Mouse (Mus musculus) duodenum, adult 2 months (tissue): ENCODE results near the gene Bckdha. TPM values are rescaled to one million over a fixed set of nuclear protein-coding genes. Genes with fewer than 3 reads are reported as not detected.

Source experiments
- polyA plus RNA-seq: library from polyadenylated mRNA; depleted of rRNA; stranded (reverse); fragments of >200 nt; gene quantifications from 2 replicates; pipeline ENCODE4 v1.2.3, GENCODE M21; 2012; ENCODE audit warnings: low replicate concordance; rRNA removed

The Bckdha gene
- polyA plus RNA-seq: 116 and 127 TPM in 2 replicates

DNA sequence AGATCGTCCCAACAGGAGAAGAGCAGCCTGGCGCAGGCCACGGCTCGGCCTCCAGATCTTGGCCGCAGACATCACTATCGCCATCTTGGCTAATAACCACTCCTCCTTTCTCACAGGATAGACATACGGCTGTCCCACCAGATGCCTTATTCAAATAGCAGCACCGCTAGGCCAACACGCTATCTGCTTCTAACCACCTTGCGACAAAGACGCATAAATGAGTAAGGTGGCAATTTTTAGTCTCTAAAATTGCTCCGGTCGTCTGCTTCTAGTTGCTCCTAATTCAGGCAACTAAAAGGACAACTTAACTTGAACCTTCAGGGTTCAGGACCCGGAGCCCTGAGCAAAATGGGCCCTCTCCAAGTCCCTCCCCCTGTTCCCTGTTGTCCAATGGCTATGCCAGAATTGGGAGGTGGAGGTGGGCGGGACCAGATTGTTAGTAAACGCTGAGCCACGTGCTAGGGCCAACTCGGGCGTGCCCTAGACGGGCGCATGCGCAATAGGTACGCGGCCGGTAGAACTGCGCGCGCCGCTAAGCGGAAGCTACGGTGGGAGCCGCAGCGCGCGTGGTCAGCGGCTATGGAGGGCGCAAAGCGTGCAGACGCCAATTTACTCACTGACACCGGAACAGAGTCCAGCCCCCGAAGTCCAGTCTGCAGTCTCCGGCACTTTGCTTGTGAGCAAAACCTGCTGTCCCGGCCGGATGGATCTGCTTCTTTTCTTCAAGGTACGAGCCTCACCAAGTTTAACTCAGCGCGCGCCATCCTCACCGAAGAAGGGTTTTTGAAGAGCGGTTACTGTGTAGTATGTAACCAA, at the start of gene Bckdha, which contains the start of gene Exosc5:
Gene Bckdha, minus strand, starts transcription at position 325 of the 816 bp plus-strand sequence.
Gene Exosc5, plus strand, starts transcription at position 508 of the 816 bp plus-strand sequence.

DNA sequence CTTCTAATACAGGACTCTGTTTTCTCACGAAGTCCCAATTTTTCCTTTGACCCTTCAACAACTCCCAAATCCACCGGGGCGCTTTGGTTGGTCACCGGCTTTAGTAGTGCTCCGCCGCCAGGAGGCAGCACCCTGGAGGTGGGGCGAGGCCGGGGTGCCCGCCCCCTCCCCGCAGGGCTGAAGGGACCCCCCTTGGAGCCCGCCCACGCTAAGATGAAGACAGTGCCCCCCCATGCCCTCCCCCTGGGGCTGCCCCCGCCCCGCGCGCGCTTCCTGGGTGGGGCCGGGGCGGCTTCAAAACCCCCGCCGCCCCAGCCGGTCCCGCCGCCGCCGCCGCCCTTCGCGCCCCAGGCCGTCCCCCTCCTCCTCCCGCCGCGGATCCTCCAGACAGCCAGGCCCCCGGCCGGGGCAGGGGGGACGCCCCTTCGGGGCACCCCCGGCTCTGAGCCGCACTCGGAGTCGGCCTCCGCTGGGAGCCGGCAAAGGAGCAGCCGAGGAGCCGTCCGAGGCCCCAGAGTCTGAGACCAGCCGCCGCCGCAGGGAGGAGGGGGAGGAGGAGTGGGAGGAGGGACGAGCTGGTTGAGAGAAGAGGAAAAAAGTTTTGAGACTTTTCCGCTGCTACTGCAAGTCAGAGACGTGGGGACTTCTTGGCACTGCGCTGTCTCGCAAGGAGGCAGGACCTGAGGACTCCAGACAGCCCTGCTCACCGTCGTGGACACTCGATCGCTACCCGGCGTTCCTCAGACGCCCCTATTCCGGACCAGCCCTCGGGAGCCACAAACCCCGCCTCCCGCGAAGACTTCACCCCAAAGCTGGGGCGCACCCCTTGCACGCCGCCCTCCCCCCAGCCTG, 28.1 kb upstream of the Bckdha start, which contains the start of gene Tgfb1:
Gene Tgfb1, plus strand, starts transcription at position 323 of the 852 bp plus-strand sequence.

DNA sequence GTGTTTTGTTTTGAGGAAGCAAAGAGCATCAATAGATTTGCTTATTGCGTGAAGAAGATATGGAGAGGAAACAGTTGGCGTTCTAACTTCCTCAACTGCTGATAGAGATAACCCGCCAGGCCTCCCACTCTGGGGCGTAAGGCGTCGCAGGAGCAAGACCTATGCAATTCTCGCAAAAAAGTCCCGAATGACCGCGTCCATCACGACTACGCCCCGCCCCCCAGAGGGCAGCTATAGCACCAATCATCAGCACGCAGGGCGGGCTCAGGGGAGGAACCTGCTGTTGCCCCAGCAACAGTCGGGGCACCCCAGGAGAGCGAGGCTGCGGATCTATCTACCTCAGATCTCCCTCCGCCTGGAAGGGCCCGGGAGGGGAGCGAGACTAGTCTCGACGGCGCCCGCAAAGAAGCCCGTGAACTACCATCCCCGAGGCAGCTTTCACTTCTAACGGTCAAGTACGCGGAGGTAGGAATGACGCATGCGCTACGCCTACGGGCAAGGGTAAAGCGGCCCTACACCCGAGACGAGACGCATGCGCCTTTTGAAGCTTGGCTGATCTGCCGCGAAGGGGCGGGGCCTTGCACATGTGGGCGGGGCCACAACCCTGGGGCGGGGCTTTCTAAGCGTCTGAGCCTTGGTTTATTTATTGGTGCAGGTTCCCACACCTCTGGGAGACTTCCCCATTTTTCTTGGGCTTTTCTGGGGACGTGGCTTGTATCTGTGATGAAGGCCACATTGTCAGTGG, 21.9 kb upstream of the Bckdha start, which contains the start of gene B9d2:
Gene B9d2, plus strand, starts transcription at position 267 of the 745 bp plus-strand sequence.

DNA sequence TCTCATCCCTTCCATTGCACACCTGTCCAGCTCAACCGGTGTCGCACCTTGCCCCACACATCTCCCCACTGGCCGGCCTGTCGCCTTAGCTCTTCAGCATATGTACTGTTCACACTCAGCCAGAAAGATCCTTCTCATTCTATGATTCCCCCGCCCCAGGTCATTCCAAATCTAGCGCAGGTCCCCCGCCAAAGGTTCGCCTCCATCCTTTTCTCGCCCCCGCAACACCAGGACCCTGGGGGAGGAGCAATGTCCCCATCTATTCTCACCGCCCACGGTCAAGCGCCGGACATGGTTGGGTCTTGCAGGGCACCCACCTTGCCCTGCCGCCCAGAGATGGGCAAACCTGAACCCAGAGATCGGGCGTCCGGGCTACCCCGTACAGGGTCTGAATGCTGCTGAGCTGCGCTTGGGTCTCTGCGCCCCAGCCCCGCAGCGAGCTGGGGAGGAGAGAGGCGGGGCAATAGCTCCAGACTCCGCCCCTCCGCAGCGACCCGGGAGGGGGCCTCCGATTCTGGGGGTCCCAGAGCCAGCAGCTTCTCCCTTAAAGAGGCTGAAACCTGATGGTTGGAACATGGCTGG, 16.0 kb upstream of the Bckdha start, which contains the start of gene Tmem91:
Gene Tmem91, minus strand, starts transcription at position 448 of the 582 bp plus-strand sequence.

DNA sequence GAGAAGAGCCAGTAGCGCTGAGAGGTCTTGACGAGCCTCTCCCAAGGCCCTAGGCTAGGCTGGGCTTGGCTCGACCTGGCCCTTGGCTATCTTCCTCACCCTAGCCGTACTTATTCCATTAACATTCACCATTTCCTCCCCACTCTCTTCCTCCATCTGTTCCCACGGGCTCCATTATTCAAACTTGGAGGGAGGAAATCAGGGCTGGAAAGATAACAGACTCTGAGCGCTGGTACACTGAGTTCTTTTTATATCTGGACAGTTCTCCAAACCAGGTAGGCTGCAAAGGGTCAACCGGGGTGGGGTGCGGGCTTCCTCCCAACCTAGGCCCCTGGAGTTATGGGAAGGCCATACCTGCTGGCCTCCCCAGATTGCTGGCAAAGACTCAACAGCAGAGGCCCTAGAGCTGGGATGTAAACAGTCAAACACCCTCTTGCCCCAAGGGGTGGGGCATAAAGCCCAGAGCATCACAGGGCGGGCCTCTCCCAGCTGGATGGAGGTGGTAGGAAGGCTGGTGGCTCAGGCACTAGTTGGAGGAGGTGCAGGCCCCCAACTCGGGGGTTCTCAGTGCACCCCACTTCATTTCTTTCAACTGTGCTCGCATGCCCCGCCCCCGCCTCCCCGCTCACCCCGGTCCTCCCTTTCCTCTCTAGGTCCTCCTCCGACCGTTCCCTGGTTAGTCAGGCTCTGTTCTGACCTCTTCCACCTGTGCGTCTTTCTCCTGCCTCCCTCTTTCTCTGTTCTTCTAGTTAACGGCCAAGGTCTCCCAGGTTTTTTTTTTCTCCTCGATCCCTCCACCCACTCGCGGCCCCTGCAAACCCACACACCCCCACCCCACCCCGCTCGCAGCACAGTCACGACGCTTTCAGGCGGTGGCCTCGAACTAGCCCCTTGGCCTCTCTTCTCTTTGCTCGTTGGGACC, 32.0 kb downstream of the Bckdha start, which contains the start of gene B3gnt8:
Gene B3gnt8, plus strand, starts transcription at position 146 of the 922 bp plus-strand sequence.

DNA sequence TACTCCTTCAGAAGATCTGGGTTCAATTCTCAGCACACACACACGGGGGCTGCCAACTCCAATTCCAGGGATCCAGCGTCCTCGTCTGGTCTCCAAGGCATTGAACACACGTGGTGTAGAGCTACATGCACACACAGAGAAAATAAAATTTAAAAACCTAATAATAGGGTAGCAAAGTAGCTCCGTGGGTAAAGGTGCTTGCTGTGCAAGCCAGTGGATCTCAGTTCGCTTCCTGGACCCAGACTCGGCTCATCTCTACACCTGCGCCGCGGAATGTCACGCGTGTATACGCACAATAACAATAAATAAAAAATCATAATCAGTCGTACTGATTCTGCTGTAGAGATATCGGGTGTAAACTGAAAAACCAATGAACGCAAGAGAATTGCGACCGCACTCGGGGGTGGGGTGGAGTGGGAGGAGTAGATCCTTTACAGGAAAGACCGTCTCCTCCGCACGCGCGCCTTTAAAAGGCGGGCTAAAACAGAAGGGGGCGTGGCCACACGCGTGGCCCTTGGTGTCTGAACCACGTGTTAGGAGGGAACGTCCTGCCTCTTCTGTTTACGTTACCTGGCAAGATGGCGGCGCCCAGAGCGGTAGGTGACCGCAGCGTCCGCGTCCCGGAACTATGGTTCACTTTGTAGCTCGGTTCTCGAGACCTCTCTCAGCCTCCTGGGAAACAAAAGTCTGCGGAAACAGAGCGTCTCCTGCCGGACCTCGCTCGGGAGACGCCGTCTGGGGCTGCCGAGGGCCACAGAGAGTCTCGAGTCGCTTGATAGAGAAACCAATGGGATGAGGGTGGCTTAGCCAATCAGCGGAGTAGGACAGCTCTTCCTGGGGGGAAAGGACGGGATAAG, 39.7 kb downstream of the Bckdha start, which contains the start of gene Dmac2:
Gene Dmac2, plus strand, starts transcription at position 550 of the 857 bp plus-strand sequence.

DNA sequence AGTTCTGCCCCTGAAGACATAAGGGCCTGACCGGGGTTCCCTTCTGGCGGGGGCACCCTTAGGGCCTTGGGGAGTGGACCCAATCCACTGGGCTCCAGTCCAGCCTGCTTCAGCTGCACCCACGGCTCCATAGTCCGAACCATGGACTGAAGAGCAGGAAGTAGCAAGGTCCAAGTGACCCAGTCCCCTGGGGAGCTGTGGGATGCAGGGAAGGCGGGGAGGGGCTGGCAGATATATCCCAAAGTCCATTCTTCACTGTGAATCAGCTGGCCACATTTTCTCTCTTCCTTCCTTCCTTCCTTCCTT, 43.1 kb downstream of the Bckdha start, which contains the start of gene Erich4:
Gene Erich4, minus strand, starts transcription at position 187 of the 306 bp plus-strand sequence.

Other genes with a start within 250 kb of the Bckdha start
- 1.9 TPM in 1 of 2 replicates, not detected in the other for gene Cxcl17, start 246.1 kb downstream of the Bckdha start, polyA plus RNA-seq
- 97.6 and 182 TPM in 2 replicates for gene Ceacam1, start 181.4 kb downstream of the Bckdha start, polyA plus RNA-seq
- gene Ceacam2, start 119.1 kb downstream of the Bckdha start, polyA plus RNA-seq: 0.36 and 0.39 TPM in 2 replicates
- gene Erich4, start 43.1 kb downstream of the Bckdha start, polyA plus RNA-seq: 16.9 and 32.4 TPM in 2 replicates
- 100 and 111 TPM in 2 replicates for gene Dmac2, start 39.6 kb downstream of the Bckdha start, polyA plus RNA-seq
- 7.3 and 9.2 TPM in 2 replicates for gene B3gnt8, start 32.3 kb downstream of the Bckdha start, polyA plus RNA-seq
- gene Exosc5, start 183 bp upstream of the Bckdha start, polyA plus RNA-seq: 73.1 and 77.3 TPM in 2 replicates
- 0.62 TPM in 1 of 2 replicates, not detected in the other for gene Tmem91, start 16.2 kb upstream of the Bckdha start, polyA plus RNA-seq
- gene B9d2, start 21.8 kb upstream of the Bckdha start, polyA plus RNA-seq: 24.5 and 29.9 TPM in 2 replicates
- gene Tgfb1, start 28.0 kb upstream of the Bckdha start, polyA plus RNA-seq: 16.8 and 27.4 TPM in 2 replicates
- gene Ccdc97, start 60.1 kb upstream of the Bckdha start, polyA plus RNA-seq: 53.5 and 61.7 TPM in 2 replicates
- 29.2 and 43.5 TPM in 2 replicates for gene Hnrnpul1, start 95.8 kb upstream of the Bckdha start, polyA plus RNA-seq
- 10.8 and 14.9 TPM in 2 replicates for gene Axl, start 129.7 kb upstream of the Bckdha start, polyA plus RNA-seq
- gene Cyp2s1, start 157.9 kb upstream of the Bckdha start, polyA plus RNA-seq: 58.2 and 77.3 TPM in 2 replicates
- 111 and 169 TPM in 2 replicates for gene Cyp2b10, start 238.6 kb upstream of the Bckdha start, polyA plus RNA-seq